Mouse (Mus musculus): ENCODE data around the gene Treml1.

Treml1 gene

DNA sequence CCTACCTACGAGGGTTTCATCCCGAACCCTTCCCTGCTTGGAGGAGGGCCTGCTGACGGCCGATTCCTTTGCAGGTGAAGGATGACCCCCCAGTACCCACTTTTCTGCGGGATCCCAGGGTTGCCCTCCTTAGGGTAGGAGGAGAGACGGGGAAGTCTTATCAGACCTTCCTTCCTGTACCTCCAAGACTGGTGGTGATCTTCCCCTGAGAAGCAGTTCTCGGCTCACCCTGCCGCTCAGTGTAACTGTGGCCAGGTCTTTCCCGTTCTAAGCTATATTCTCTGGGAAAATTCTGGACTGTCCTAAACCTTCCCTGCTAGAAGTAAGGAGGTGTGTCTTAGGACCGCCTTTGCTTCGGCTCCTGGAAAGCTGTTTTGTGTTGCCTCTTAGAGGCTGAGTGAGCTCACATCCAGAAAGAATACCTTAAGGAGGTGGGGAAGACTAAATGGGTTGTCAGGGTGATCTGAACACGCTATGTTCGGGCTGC lies 50.6 kb downstream of the Treml1 start:
- no peak for DNase-seq

- no peak for DNase-seq
Measured at GRCm38 (mm10) chr17:48411241-48411640, 51.5 kb downstream of the Treml1 start.

DNA sequence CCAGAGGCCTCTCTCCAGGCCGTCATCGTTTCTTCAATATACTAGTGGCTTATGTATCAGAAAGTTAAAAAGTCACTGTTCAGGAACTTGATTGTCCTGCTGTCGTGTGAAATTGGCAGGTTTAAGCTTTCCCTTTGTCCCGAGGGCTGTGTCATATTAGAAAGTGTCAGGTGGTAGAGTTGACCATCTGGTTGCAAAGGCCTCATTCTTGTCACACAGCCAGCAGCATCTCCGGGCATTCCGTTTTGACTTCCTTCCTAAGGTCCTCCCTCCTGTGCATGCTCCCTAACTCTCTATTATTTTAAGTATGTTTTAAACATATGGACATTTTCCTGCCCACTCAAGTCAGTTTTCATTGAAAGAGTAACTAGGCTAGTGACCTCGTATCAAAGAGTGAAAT lies 56.3 kb downstream of the Treml1 start:
- peak; percentile 37 to 53 for DNase-seq

Measured in kidney, postnatal 36 days (tissue).